Mouse (Mus musculus): ENCODE results near the gene Nr1i2.

DNA sequence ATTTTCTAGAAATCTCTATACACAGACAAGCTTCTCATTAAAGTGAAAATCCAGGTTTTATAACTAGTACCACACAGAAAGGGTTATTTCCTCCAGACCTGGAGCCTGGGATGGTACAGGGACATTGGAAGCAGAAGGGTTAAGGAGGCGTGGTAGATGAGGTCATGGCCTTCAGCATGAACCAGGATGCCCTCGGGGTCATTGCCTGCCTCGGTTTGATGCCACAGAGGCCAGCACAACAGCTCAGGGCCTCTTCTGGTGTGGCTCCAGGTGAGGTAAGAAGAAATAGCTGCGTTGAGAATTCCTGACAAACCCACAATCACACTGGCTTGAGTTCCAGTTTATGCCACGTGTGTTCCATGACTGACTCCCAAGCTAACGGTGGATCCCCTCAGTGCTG lies 5.8 kb downstream of the Nr1i2 start:
- TF ChIP-seq CTCF (IDR thresholded peaks at IDR 0.05; ENCODE audit: low read depth, low read length), result no peak
- no peak for TF ChIP-seq POLR2A (IDR thresholded peaks at IDR 0.05; ENCODE audit: insufficient read depth, low read length)

Data from ES-Bruce4 (cell line).